Mouse (Mus musculus) forelimb bud, embryonic 11.5 days (tissue): Measurements from ENCODE around the gene Chmp4b.

Source experiments
- DNase-seq: peaks from one replicate; pipeline ENCODE4 v3.0.0-alpha.2; 2012; ENCODE audit warnings: low read depth, low spot score

Chmp4b gene

DNA sequence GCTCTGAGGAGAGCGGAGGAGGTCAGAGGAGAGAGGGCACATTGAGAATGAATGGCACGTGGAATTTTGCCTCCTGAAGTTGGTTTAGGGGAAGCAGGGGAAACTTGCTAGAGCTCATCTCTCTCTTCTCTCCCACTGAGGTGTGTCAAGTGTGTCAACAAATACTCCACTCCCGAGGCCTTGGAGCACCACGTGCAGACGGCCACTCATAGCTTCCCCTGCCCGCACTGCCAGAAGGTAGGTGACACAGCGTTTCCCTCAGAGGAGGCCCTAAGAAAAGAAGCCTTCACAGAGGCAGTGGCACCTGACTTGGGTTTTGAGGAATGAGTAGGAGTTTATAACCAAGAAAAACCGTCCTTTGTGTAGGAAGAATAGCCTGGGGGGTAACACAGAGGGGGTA, 10.3 kb upstream of the Chmp4b start:
- DNase-seq, result no peak

- no peak for DNase-seq
These were observed 9.5 kb upstream of the Chmp4b start for GRCm38 (mm10) chr2:154642005-154642459.

GRCm38 (mm10) chr2:154642712-154643385, 8.7 kb upstream of the Chmp4b start:
- DNase-seq, result no peak

DNA sequence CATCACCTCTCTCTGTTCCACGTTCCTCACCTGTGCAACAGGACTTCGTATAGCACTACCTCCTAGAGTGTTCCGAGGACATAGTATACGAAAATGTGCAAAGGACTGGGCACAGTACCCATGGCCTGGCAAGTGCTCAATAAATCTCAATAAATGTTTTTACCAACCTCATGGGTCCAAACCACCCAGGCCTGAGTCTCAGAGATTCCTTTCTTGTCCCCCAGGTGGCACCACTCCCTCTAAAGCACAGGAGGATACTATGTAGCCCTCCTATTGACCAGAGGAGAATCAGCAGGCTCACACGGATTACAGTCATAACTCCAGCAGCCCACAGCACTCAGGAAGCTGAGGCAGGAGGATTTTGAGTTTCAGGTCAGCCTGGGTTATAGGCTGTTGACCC, 4.9 kb upstream of the Chmp4b start:
- no peak for DNase-seq

DNA sequence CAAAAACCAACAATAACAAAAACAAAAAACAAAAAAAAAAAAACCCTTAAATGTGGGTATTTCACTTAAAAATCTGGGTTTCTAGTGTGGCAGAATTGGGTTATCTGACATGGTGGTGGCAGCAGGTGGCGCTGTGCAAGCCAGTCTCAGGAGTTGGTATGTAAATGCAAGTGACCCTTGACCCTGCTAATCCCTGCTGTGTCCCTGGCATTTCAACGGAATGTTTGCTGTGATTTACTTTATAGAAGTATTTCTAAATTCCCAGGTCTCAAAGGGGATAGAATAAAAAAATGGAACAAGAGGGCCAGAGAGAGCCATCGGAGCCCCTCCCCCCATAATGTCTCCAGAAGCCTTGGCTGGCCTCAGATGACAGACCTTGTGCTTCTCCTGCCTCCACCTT, 3.4 kb upstream of the Chmp4b start:
- DNase-seq, result peak; percentile 32

GRCm38 (mm10) chr2:154650404-154650803, 1.1 kb upstream of the Chmp4b start:
- no peak for DNase-seq

DNA sequence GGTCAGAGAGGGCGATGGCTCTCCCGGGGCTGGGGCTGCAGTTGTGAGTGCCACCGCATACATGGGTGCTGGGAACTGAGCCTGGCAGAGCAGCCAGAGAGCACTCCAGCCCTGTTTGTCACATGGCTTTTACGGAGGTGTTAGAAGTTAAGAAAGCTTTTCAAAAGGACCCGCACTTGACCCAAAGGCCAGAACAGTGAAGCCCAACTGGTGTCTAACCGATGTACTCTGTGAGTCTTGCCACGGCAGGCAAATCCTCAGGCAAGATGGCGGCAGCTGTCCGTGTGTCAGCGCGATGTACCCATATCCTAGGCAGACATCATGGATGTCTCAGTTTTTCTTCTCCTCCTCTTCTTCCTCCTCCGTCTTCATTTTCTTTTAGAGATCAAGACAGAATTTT, 3.5 kb downstream of the Chmp4b start:
- no peak for DNase-seq

DNA sequence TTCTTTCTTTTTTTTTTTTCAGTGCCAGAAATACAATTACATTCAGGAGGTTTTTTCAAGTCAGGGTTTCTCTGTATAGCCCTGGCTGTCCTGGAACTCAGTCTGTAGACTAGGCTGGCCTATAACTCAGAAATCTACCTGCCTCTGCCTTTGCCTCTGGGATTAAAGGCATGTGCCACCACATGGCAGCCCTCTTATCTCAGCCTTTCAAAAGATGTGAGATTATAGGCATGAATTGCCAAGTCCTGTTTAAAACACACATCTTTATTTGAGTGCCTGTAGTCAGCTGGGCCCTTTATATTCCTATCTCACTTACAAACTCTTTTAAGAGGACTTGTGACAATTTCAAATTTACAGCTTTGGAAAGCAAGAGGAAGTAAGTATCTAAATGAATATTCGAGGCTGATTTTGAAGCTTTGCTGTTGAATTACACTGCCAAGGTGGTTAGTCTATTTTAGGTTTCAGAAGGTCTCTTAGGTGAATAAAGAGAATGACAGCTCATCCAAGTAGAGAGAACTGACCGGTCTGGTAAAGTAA, 4.4 kb downstream of the Chmp4b start:
- no peak for DNase-seq

DNA sequence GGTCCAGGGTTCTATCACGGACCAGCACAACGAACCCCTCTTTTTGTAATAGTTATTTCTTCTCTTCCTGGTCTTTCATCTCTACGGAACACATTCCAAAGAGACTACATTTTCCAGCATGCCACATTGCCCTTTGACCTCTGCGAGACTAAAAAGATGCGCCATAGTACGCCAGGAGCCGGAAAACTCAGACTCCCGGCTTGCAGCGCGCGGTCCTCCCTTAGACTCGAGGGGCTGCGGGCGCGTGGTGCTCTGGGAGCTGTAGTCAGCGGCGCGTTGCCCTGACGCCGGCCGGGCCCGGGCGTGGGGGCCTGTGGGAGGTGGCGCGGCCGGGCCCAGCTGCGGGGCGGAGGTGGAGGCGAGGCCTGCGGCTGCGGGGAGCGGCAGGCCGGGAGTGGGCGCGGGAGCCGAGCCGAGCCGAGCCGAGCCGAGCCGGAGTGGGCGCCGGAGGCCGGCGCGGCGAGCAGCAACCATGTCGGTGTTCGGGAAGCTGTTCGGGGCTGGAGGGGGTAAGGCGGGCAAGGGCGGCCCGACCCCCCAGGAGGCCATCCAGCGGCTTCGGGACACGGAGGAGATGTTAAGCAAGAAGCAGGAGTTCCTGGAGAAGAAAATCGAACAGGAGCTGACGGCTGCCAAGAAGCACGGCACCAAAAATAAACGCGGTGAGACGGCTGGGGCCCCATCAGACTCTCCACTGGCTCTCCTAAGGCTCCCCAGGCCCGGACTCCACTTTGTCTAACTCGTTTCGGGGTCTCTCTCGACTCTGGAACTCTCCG, 5.4 kb downstream of the Chmp4b start:
- DNase-seq, result peak; percentile 97

DNA sequence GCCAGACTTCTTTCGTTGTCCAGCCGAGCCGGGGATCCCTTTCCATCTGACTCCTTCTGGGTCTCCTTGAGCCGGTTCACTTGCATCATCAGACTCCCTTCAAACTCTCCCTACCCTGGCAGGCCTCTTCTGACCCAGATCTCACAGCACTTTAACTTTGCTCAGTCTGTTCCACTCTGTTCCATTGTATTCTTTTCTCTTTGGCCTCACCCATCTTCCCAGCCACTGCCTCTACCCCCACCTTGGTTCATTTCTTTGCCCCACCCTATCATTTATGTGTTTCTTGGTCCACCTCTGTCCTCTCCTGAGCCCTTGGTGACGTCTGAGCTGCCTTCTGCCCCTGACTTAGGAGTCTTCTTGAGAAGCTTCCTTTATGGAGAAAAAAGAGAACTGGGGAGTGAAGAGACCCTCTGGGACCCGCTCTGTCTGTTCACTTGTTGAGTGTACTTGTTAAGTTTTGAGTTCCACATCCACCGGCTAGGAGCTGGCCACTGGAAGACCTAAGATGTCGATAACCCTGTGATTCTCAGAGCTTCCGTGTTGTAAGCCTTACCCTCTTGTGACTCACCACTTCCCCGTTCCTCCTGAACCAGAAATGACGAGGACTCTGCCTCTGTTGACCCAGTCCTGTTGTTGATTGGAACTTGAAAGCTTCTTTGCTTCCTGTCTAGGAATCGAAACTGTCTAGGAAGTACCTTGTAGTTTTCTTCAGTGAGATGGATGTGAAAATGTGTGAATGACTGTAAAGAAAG, 6.2 kb downstream of the Chmp4b start:
- DNase-seq, result no peak

DNA sequence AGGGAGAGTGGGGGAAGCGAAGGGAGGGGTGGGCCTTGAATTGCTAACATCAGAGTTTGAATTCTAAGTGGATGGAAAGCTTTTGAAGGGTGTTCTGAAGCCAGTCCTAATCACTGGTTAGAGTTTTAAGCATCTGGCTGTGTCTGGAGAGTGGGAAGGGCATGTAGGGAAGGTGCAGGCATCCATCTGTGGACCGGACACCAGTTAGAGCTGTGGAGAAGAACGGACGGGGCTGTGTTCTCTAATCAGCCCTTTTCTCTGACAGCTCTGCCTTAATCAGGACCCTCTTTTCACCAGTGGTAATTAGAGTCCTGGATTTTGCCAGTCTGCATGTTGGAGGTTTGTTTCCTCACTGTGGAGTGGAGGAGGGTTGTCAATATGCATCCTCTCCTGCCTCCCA, 7.6 kb downstream of the Chmp4b start:
- DNase-seq, result no peak

DNA sequence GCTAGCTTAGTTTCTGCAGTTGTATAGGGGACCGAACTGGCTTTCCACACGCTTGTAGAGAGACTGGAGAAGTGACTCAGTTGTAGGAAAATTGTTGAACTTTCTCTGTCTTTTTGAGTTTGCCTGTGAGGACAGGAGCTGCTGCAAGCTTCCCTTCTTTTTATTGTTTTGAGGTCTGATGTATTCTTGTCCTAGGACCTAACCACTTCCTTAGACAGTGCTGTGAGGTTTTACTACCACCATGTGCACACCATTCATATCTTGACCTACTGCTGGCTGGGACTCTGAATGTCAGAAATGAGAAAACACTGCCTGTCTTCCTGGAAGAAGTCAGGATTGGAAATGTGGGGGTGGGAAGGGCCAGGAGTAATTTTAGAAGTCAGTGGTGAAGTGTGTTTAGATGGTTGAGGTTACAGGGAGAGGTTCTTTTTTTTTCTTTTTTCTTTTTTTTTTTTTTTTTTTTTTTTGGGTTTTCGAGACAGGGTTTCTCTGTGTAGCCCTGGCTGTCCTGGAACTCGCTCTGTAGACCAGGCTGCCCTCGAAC, 8.1 kb downstream of the Chmp4b start:
- no peak for DNase-seq

- DNase-seq, result no peak
These were observed 17.2 kb downstream of the Chmp4b start for GRCm38 (mm10) chr2:154668680-154669079.

DNA sequence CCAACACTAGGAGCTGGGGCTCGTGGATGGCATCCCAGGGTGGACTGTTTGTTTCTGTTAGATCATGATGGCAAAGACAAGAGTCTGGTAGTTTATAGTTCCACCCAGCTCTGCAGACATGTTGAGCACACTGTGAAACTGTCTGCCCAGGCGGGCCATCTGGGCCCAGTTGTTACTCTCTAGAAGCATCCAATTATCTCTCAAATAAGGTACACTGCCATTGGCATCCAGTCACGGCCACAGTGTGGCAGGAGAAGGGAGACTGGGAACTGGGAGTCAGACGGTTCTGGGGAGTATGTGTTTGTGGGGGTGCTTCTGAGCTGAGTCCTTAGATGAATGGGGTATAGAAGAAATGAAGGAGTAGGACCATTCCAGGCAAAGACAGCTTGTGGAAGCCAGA, 18.6 kb downstream of the Chmp4b start:
- no peak for DNase-seq

- no peak for DNase-seq
These were observed 19.2 kb downstream of the Chmp4b start for GRCm38 (mm10) chr2:154670741-154671140.

DNA sequence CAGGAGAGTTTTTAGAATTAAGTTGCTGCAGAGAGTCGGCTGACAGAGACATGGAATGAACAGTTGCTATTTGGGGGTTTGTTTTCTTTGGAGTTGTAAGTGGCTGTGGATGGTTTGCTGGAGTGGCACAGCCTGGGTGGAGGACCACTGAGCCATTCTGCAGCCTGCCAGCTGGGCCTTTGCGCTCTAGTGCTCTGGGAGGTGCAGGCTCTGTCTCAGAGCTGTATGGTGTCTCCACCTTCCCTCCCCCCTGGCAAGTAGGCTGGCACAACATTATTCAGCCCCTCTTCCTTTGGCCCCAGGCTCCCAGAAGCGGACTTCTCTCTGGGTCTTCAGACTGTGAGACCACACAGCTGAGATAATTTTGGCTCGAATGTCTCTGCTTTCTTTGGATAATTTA, 22.5 kb downstream of the Chmp4b start:
- DNase-seq, result no peak

DNA sequence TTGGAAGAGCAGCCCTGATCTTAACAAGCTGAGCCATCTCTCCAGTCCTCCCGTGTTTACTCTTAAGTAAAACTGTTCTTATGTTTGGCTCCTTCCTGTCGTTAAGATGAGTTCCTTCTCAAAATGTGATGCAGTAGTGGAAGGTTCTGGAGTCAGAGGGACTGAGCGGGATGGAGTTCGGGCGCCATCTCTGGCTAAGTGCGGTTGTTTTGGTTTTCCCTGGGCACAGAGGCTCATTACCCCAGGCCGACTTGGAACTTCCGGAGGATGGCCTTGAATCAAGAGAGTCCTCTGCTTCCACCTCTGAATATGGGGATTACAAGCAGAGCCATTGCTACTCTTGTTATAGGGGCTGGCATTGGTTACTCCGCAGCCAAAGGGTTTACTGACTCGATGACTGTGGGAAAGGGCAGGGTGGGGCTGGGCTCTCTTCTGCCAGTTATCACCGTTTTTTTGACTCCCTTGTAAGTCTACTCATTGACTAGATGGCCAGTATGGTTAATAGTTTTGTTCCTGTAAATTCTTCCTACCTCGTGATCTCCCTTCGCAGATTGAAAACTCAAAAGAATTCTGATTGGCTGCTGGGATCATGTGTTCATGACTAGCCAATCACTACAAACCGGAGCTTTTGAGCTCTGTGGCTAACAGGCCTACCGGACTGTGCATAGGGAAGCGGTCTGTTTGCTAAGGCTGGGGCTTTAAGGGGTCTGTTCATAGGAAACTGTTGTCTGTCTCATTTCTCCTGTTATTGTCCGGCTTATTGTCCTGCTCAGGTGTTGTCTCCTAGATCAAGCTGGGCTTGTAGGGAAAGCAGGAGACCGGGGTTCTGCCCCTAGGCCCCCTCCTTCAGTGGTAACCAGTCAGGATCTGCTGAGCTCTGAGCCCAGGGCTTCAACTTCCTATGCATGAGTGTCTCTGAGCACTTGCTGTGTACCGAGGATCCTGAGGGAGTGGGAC, 25.4 kb downstream of the Chmp4b start:
- DNase-seq, result peak; percentile 46

DNA sequence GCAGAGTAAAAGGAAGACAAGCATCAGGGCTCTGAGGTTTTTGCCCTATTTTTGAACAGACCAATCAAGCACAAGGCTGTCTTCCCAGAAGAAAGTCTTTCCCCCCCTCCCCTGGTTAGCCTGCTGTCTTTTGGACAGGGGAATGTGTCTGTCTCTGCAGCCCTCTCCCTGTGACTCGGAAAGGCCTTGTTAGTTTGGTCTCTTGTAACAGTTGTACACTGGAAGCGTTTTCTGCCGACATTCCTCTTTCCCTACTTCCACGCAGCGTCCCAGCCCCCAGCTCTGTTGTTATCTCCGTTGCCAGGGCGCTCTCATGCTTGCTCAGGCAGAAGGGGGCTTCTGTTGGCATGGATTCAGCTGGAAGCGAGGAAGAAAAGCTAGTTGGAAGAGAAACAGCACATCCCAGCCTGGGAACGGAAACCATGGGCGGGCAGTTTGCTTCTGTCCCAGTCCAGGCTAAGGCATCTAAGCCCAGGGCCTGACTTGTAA, 26.2 kb downstream of the Chmp4b start:
- DNase-seq, result no peak

GRCm38 (mm10) chr2:154678995-154679394, 27.5 kb downstream of the Chmp4b start:
- no peak for DNase-seq

DNA sequence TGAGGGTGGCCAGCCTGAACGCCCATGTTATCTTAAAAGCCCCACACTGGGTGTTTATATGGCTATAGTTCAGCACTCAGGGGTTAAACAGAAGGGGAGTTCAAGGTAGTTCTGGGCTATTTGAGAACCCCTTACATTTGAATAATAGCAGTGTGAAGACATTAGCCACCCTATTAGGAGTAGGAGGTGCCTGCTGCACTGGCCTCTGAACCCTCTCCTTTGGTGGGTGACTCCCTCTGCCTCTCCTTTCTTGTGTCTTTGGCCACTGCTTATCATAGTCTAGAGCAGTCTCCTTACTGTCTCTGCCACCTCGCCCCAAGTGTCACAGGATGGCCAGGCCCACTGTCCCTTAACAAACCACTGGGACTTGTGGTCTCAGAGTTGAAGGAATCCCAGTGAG, 28.8 kb downstream of the Chmp4b start:
- DNase-seq, result no peak

- no peak for DNase-seq
These were observed 29.4 kb downstream of the Chmp4b start for GRCm38 (mm10) chr2:154680941-154681340.
